Mouse (Mus musculus) MEL (cell line): ENCODE measurements around the gene Pomp.

ENCODE experiments used
- BHLHE40 ChIP-seq: IDR thresholded peaks from 2 replicates; pipeline ENCODE4 v1.6.1; 2012; ENCODE audit warnings: low read depth, mild to moderate bottlenecking, inconsistent platforms, low read length, improper control_type of control experiment, borderline replicate concordance
- CTCF ChIP-seq, 3 experiments: IDR thresholded peaks in 2 of 3; conservative IDR thresholded peaks in 1 of 3; 2 replicates each; pipeline ENCODE4 v1.5.1; 2011 to 2012; ENCODE audit warnings: low read length in 3 of 3, low read depth in 2 of 3, mild to moderate bottlenecking in 2 of 3, improper control_type of control experiment in 1 of 3, inconsistent platforms in 1 of 3, mixed read lengths in 1 of 3, moderate library complexity in 1 of 3; ENCODE audit not compliant: control insufficient read depth in 1 of 3, insufficient read depth in 1 of 3, poor library complexity in 1 of 3, severe bottlenecking in 1 of 3
- ELF1 ChIP-seq: IDR thresholded peaks from 2 replicates; pipeline ENCODE4 v1.6.1; 2014; ENCODE audit warnings: low read depth, mild to moderate bottlenecking, inconsistent platforms, low read length, improper control_type of control experiment, moderate library complexity
- EP300 ChIP-seq, 2 experiments: IDR thresholded peaks; 2 replicates each; pipeline ENCODE4 v1.6.1; 2011; ENCODE audit warnings: improper control_type of control experiment in 2 of 2, low read length in 2 of 2, low read depth in 1 of 2, mild to moderate bottlenecking in 1 of 2
- MAZ ChIP-seq: IDR thresholded peaks from 2 replicates; pipeline ENCODE4 v1.6.1; 2012; ENCODE audit warnings: low read depth, mild to moderate bottlenecking, inconsistent platforms, low read length, improper control_type of control experiment
- POLR2A ChIP-seq, 2 experiments: IDR thresholded peaks; 2 replicates each; pipeline ENCODE4 v1.6.1; 2011 to 2012; ENCODE audit warnings: low read length in 2 of 2, mild to moderate bottlenecking in 2 of 2, control low read depth in 1 of 2, improper control_type of control experiment in 1 of 2, low read depth in 1 of 2, moderate library complexity in 1 of 2; ENCODE audit not compliant: control insufficient read depth in 1 of 2, insufficient read depth in 1 of 2, poor library complexity in 1 of 2
- POLR2AphosphoS2 ChIP-seq: IDR thresholded peaks from 2 replicates; pipeline ENCODE4 v1.6.1; 2011; ENCODE audit warnings: low read length, improper control_type of control experiment
- ZMIZ1 ChIP-seq: IDR thresholded peaks from 2 replicates; pipeline ENCODE4 v1.6.1; 2012; ENCODE audit warnings: low read depth, mild to moderate bottlenecking, inconsistent platforms, low read length, improper control_type of control experiment, moderate library complexity

GRCm38 (mm10) chr5:147843340-147843739 is 16.9 kb upstream of the Pomp start:
- TF ChIP-seq EP300 (IDR thresholded peaks at IDR 0.05; ENCODE audit: low read depth in 1 of 2, low read length in 2 of 2) (no peak), ZMIZ1 (no peak), ELF1 (no peak), POLR2A (IDR thresholded peaks at IDR 0.05; ENCODE audit: control insufficient read depth in 1 of 2, insufficient read depth in 1 of 2, low read depth in 1 of 2, low read length in 2 of 2, poor library complexity in 1 of 2) (no peak), CTCF (IDR thresholded peaks at IDR 0.05 in 2 of 3, conservative IDR thresholded peaks at IDR 0.05 in 1 of 3; ENCODE audit: control insufficient read depth in 1 of 3, insufficient read depth in 1 of 3, low read depth in 2 of 3, low read length in 3 of 3, poor library complexity in 1 of 3, severe bottlenecking in 1 of 3) (no peak), MAZ (no peak), BHLHE40 (no peak), POLR2AphosphoS2 (no peak)
